Mouse (Mus musculus) brown adipose tissue, adult 24 weeks (tissue): ENCODE measurements around the gene Sf3b2. TPM values are rescaled to one million over a fixed set of nuclear protein-coding genes. Genes with fewer than 3 reads are reported as not detected.
"Not testable (repeated sequence)": the region's sequence is repeated elsewhere in the genome, so short reads cannot be mapped to it uniquely, and the experiment has no call there.

Experiments
- H3K27ac ChIP-seq: fragments of 200-500 bp; replicated peaks from 2 replicates; pipeline ENCODE4 v1.5.1; 2012; ENCODE audit warnings: low read depth, mild to moderate bottlenecking, low read length
- H3K4me1 ChIP-seq: fragments of 200-500 bp; 2 replicates; pipeline ENCODE4 v1.6.1; 2012; ENCODE audit warnings: low read length, mixed read lengths; ENCODE audit not compliant: control insufficient read depth, insufficient read depth, insufficient read length
- H3K4me3 ChIP-seq: fragments of 200-500 bp; 2 replicates; pipeline ENCODE4 v1.5.1; 2012; ENCODE audit warnings: low read depth, mild to moderate bottlenecking, low read length, moderate library complexity; ENCODE audit not compliant: insufficient read depth
- polyA plus RNA-seq: library from polyadenylated mRNA; stranded (reverse); fragments of >200 nt; gene quantifications from 2 replicates; pipeline ENCODE4 v1.2.4, GENCODE M21; 2012; ENCODE audit not compliant: missing spikeins, insufficient read depth, insufficient read length

Gene Sf3b2
- polyA plus RNA-seq, 1 experiment = 58.7 TPM

- H3K4me1 ChIP-seq = peaks cover 3% of the 10 kb centered on the region; the same call in 1 of the 2 replicates
- no peak overlapping the region for H3K27ac ChIP-seq
- no peak overlapping the region for H3K4me3 ChIP-seq
Measured at GRCm38 (mm10) chr19:5257140-5257539, 38.1 kb downstream of the Sf3b2 start.

DNA sequence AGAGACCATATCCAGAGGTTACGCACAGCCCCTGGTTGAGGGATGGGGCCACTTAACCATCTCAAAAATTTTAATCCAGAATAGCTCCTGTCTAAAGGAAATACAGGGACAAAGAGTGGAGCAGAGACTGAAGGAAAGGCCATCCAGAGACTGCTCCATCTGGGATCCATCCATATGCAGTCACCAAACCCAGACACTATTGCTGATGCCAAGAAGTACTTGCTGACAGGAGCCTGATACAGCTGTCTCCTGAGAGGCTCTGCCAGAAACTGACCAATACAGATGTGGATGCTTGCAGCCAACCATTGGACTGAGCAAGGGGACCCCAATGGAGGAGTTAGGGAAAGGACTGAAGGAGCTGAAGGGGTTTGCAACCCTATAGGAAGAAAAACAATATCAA lies 58.3 kb downstream of the Sf3b2 start:
- not testable (repeated sequence) for H3K4me3 ChIP-seq, H3K27ac ChIP-seq, H3K4me1 ChIP-seq

DNA sequence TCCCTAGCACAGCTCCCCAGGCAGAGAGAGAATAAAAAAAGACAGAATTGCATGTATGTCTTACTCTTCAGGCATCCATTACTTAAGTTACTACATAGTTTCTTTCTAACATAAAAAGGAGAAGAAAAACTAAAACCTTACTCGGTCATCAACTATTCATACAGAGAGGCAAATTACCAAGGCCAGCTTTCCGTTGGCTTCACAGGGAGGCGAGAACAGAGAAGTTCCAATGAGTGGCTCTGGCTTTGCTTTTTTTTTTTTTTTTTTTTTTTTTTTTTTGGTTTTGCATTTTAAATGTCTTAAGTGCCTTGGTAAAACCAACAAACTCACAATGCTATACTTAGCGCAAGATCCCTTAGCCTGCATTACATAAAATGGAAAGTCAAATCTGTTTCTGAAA lies 62.6 kb downstream of the Sf3b2 start:
- Histone ChIP-seq H3K4me3 (no peak overlapping the region), H3K27ac (no peak overlapping the region), H3K4me1 (no peaks in the 10 kb centered on the region)

GRCm38 (mm10) chr19:5230110-5230509 lies 65.1 kb downstream of the Sf3b2 start:
- Histone ChIP-seq H3K4me3 (no peak overlapping the region), H3K4me1 (no peaks in the 10 kb centered on the region), H3K27ac (no peak overlapping the region)

- Histone ChIP-seq H3K27ac (no peak overlapping the region), H3K4me1 (no peaks in the 10 kb centered on the region), H3K4me3 (no peak overlapping the region)
Measured at GRCm38 (mm10) chr19:5224624-5225023, 70.6 kb downstream of the Sf3b2 start.

DNA sequence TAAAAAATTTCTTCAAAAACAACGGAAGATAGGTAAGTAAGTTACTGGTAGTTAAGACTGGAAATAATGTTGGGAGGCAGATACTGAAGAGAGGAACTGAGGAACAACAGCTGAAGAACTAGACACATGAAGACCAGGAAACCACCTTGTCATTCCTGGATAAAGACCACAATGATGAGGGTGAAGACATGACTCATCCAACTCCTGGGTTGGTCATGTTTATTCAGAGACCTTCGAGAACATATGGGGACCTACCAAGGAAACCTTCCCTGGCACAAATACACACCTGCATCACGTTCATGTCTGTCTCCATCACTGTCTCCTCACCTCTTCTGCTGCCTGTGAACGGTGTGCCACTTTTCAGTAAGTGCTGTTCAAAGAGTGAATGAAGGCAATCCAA lies 71.2 kb downstream of the Sf3b2 start:
- Histone ChIP-seq H3K4me1 (no peaks in the 10 kb centered on the region), H3K4me3 (no peak overlapping the region), H3K27ac (no peak overlapping the region)

Other genes with a start within 250 kb of the Sf3b2 start
- gene Rin1, start 245.0 kb downstream of the Sf3b2 start, polyA plus RNA-seq = not detected in 2 replicates
- gene Cd248, start 227.4 kb downstream of the Sf3b2 start, polyA plus RNA-seq = 10.7 and 24.4 TPM in 2 replicates
- gene Tmem151a, start 209.9 kb downstream of the Sf3b2 start, polyA plus RNA-seq = not detected in 2 replicates
- 82.3 and 91.5 TPM in 2 replicates for gene Yif1a, start 206.9 kb downstream of the Sf3b2 start, polyA plus RNA-seq
- gene Cnih2, start 196.9 kb downstream of the Sf3b2 start, polyA plus RNA-seq = not detected in 2 replicates
- 144 and 184 TPM in 2 replicates for gene Rab1b, start 188.4 kb downstream of the Sf3b2 start, polyA plus RNA-seq
- gene Klc2, start 176.9 kb downstream of the Sf3b2 start, polyA plus RNA-seq = 17.3 and 20.3 TPM in 2 replicates
- 4.4 and 6.8 TPM in 2 replicates for gene Pacs1, start 22.3 kb downstream of the Sf3b2 start, polyA plus RNA-seq
- gene Gal3st3, start 2.9 kb upstream of the Sf3b2 start, polyA plus RNA-seq = not detected in 2 replicates
- gene Catsper1, start 40.3 kb upstream of the Sf3b2 start, polyA plus RNA-seq = not detected in 2 replicates
- 4.3 and 5.6 TPM in 2 replicates for gene Cst6, start 54.1 kb upstream of the Sf3b2 start, polyA plus RNA-seq
- gene Eif1ad, start 71.3 kb upstream of the Sf3b2 start, polyA plus RNA-seq = 26.0 and 39.5 TPM in 2 replicates
- gene Banf1, start 71.7 kb upstream of the Sf3b2 start, polyA plus RNA-seq = 133 and 162 TPM in 2 replicates
- gene Sart1, start 93.2 kb upstream of the Sf3b2 start, polyA plus RNA-seq = 30.8 and 31.2 TPM in 2 replicates
- gene Tsga10ip, start 107.1 kb upstream of the Sf3b2 start, polyA plus RNA-seq = not detected in 2 replicates
- 293 and 410 TPM in 2 replicates for gene Drap1, start 129.5 kb upstream of the Sf3b2 start, polyA plus RNA-seq
- gene AI837181, start 129.7 kb upstream of the Sf3b2 start, polyA plus RNA-seq = 23.8 and 27.1 TPM in 2 replicates
- gene Fosl1, start 152.1 kb upstream of the Sf3b2 start, polyA plus RNA-seq = not detected in 2 replicates
- gene Ccdc85b, start 162.4 kb upstream of the Sf3b2 start, polyA plus RNA-seq = 2.2 and 6.5 TPM in 2 replicates
- 34.8 and 44.0 TPM in 2 replicates for gene Fibp, start 165.2 kb upstream of the Sf3b2 start, polyA plus RNA-seq
- not detected in 2 replicates for gene Ctsw, start 173.1 kb upstream of the Sf3b2 start, polyA plus RNA-seq
- gene Efemp2, start 178.5 kb upstream of the Sf3b2 start, polyA plus RNA-seq = 10.1 and 16.1 TPM in 2 replicates
- 14.8 and 25.2 TPM in 2 replicates for gene Mus81, start 192.9 kb upstream of the Sf3b2 start, polyA plus RNA-seq
- 324 and 390 TPM in 2 replicates for gene Cfl1, start 195.0 kb upstream of the Sf3b2 start, polyA plus RNA-seq
- gene 1700020D05Rik, start 208.3 kb upstream of the Sf3b2 start, polyA plus RNA-seq = 1.1 TPM in 1 of 2 replicates, not detected in the other
- 2.7 and 7.0 TPM in 2 replicates for gene Snx32, start 215.1 kb upstream of the Sf3b2 start, polyA plus RNA-seq